Comparison of ENCODE assay signal across 17 mouse cellular contexts in genomic region chr9:62022961-62023680, GRCm38 (mm10). TPM values are rescaled to one million over a fixed set of nuclear protein-coding genes. Genes with fewer than 3 reads are reported as not detected.
DNase-seq lines count a peak whose midpoint lies in the region; ATAC-seq lines count a peak whose summit lies in the region.
"Had no signal": no experiment of that assay in that cellular context is flagged by ENCODE, and none has a peak within 500 bp of the region (broad histone marks: within the 10 kb centered on the region; RNA-seq: fewer than 3 reads in every experiment).

No protein-coding gene starts in this region.

- H3K4me1 ChIP-seq in stomach, embryonic 14.5 days (ENCODE audit: control insufficient read depth, insufficient read depth, low read length): peaks cover 11% of the 10 kb centered on the region; the same call in 1 of the 2 replicates

- no peak overlapping the region for H3K4me2 ChIP-seq in stomach, embryonic 14.5 days (replicated peaks; ENCODE audit: low read depth, low read length)
- H3K4me2 ChIP-seq: embryonic facial prominence, embryonic 12.5 days; heart, embryonic 11.5 days; neural tube, embryonic 13.5 days had no signal

- no peaks in the 10 kb centered on the region for H3K36me3 ChIP-seq in stomach, embryonic 14.5 days (ENCODE audit: control insufficient read depth, insufficient read depth, low read length)
- H3K36me3 ChIP-seq: embryonic facial prominence, embryonic 12.5 days; G1E; neural tube, embryonic 13.5 days had no signal

- H3K9me3 ChIP-seq in stomach, embryonic 14.5 days (ENCODE audit: control insufficient read depth, low read depth, low read length): no peaks in the 10 kb centered on the region
- H3K9me3 ChIP-seq: embryonic facial prominence, embryonic 12.5 days; G1E; neural tube, embryonic 13.5 days had no signal

- peak; percentile 82 for DNase-seq in adrenal gland, adult 2 months
- DNase-seq in adrenal gland, postnatal 14 days: peak; percentile 67
- peak; percentile 91 for DNase-seq in kidney, adult 9 months
- no peak for DNase-seq in frontal cortex, postnatal 10 days (ENCODE audit: low spot score in 2 of 2)
- no peak for DNase-seq in right cerebral cortex, postnatal 25 days
- DNase-seq in gastrocnemius, postnatal 25 days: no peak
- DNase-seq: cerebellum, adult 11-12 months; gastrocnemius, postnatal 36 days; layer of hippocampus, adult 9-11 months; liver had no signal

- H3K27me3 ChIP-seq in stomach, embryonic 14.5 days (ENCODE audit: control insufficient read depth, insufficient read depth, low read length): no peaks in the 10 kb centered on the region

- no peak overlapping the region for H3K9ac ChIP-seq in stomach, embryonic 14.5 days (replicated peaks; ENCODE audit: low read depth, low read length)
- H3K9ac ChIP-seq: embryonic facial prominence, embryonic 12.5 days; neural tube, embryonic 13.5 days had no signal

- no peak overlapping the region for H3K27ac ChIP-seq in stomach, embryonic 14.5 days (ENCODE audit: low read length)
- H3K27ac ChIP-seq: embryonic facial prominence, embryonic 12.5 days; neural tube, embryonic 13.5 days had no signal

- peak; percentile 15; the same call in 1 of the 2 replicates for ATAC-seq in stomach, embryonic 14.5 days (ENCODE audit: insufficient number of reproducible peaks, insufficient read depth, low FRiP score, low read depth)
- ATAC-seq: hindbrain, embryonic 16.5 days had no signal

- H3K4me3 ChIP-seq in stomach, embryonic 14.5 days (ENCODE audit: low read depth, low read length): no peak overlapping the region
- H3K4me3 ChIP-seq: embryonic facial prominence, embryonic 12.5 days; neural tube, embryonic 13.5 days had no signal

- WGBS in stomach, embryonic 14.5 days: 81% methylated on average over 6 of the region's 6 CpGs

RNA-seq across cellular contexts. Expression of gene Paqr5, which starts 3.5 kb away (rescaled TPM):
- total RNA-seq in adrenal gland, adult 2 months (2021): 10 to 100 TPM in 1 of 2 experiments, under 1 TPM in 1; 0.93 to 16.3 TPM
- 16.8 and 22.9 TPM in 2 replicates for polyA plus RNA-seq in adrenal gland, adult 2 months (2012; rRNA removed)
- total RNA-seq in adrenal gland, postnatal 14 days (2021): 1.5 and 2.6 TPM in 2 replicates
- polyA plus RNA-seq in stomach, embryonic 14.5 days (2014; fragmentation: Nextera tagmentation; extraction: Ambion mirVana): 18.7 and 20.5 TPM in 2 replicates
- total RNA-seq in gastrocnemius, postnatal 25 days (2021): not detected
- total RNA-seq: gastrocnemius, postnatal 36 days; heart, postnatal 25 days had no signal
- polyA plus RNA-seq: G1E had no signal

Comparison
In these comparisons a context has a peak if more than half of its experiments do, and no peak if none do; other contexts are left out.
1. DNase-seq: peak in adrenal gland, adult 2 months (single experiment), adrenal gland, postnatal 14 days (single experiment) and kidney, adult 9 months (single experiment); none in frontal cortex, postnatal 10 days (0 of 2), right cerebral cortex, postnatal 25 days (single experiment) and gastrocnemius, postnatal 25 days (single experiment).